Mouse (Mus musculus): ENCODE results near the gene Hebp1.

Gene Hebp1

DNA sequence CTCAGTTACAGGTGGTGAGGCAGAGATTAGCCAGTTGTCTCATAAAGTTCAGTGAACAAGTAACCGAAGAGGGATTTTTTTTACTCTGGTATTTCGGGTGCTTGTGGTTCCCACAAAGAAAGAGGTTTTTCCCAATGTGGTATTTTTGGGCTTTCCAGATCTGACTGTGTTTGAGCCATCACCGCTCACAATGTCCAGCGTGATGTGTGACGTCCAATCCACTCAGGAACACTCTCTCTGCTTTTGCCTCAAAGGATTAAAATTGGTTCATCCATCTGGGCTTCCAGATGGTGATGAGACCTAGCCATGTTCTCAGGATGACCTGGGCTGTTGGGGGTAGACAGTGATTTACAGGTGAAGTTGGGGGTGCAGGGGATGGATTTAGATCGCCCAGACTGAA lies 90.8 kb downstream of the Hebp1 start:
- DNase-seq, result no peak

- DNase-seq, result no peak
Observed at GRCm38 (mm10) chr6:135102736-135103303, 95.0 kb downstream of the Hebp1 start.

DNA sequence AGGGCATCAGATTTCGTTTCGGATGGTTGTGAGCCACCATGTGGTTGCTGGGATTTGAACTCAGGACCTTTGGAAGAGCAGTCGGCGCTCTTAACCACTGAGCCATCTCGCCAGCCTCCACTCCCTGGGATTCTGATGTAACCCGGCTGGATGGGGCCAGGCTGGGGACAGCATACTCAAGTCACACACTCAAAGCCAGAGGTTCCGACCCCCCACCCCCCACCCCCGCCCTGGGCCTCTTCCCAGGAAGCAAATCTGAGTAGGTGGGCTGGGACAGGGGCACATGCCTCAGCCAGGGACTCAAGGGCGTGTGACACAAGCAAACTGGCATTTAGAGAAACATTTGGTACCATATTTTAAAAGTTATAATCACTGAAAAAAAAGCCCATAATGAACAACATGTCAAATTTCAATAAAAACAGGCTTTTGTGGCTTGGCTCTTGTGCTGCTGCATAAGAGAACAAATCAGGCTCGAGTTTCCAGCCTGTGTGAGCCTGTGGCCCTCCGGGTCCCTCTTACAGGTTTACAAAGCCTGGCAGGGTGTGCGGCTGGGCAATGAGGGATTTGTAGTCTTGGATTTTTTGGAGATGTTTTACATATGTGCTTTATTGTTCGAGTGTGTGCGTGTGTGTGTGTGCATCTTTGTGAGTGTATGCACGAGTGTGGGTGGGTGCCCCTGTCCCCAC lies 96.9 kb downstream of the Hebp1 start:
- DNase-seq, result no peak

DNA sequence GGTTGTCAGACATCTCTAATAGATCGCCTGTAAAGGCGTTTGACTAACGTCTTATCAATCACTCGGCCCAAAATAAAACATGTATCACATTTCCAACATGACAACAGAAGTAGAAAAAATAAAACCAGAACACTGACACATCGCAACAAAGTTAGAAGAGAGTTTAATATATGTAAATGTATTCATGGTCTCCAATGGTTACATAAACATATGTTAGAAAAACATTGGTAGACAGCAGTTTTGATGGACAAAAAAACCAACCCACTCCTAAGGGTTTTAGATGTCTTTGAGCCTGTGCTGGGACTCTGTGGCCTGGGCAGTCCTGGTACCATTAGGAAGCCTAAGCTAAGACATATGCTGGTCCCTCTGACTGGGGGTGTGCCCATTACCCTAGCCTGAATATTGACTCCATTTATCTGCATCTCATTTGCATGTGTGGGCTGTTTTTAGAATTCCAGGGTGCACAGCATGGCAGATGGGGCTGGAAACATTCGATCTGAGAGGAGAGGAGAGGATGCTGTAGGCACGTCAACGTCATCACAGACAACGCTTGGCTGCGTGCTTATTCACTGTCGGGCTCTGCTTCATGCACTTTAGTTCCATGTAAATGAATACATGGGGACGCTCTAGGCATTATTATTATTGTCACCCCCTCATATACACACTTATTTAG lies 104.9 kb downstream of the Hebp1 start:
- no peak for DNase-seq

- DNase-seq, result no peak
Observed at GRCm38 (mm10) chr6:135090661-135091060, 107.2 kb downstream of the Hebp1 start.

GRCm38 (mm10) chr6:135089786-135090185 lies 108.0 kb downstream of the Hebp1 start:
- DNase-seq, result no peak

DNA sequence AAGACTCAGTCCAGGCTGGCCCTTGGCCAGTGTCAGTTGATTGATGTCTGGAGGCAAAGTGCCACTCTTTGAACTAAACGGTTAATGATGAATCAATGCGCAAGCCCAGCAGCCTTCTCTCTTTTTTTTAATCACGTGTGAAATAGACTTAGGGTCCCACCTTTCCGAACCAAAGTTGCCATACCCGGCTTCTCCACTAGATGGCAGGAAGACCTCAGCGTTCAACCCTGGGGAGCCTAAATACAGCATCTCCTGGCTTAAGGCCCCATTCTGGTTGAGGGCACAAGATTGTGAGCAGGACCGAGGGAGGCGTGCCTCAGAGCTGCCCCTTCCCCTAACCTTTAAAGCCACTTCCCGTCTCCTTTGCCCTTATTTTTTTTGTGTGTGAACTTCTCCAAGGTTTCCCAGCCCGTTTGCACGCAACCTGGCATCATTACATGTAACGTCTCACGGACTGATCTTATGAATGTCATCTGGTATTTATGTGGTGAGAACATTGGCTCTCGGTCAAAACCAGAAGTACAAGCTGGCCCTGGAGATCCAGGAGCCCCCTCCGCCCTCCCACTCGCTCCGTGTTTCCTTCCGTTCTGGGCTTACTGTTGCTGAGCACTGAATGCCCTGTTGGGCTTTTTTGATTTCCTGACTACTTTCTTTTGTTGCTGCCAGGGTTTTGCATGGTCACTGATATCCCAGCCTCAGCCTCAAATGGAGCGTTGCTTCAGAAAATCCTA lies 109.9 kb downstream of the Hebp1 start:
- DNase-seq, result peak; percentile 65 to 74

All from thymus, postnatal 36 days (tissue).